Mouse (Mus musculus) lung, embryonic 15.5 days (tissue): ENCODE results near the gene Il20. TPM values are rescaled to one million over a fixed set of nuclear protein-coding genes. Genes with fewer than 3 reads are reported as not detected.

ENCODE experiments used
- ATAC-seq: fragments of 200-750 bp; cut with Nextera tagmentation; 2 replicates; pipeline ENCODE4 v1.8.0; 2017; ENCODE audit warnings: moderate number of reproducible peaks, borderline replicate concordance; ENCODE audit not compliant: low FRiP score, low TSS enrichment; ENCODE audit errors: extremely low read depth
- H3K27ac ChIP-seq: fragments of 300-500 bp; sonication (generic); 2 replicates; pipeline ENCODE4 v1.5.1; 2015; ENCODE audit warnings: moderate library complexity, mild to moderate bottlenecking, inconsistent platforms
- H3K27me3 ChIP-seq: fragments of 300-500 bp; sonication (generic); 2 replicates; pipeline ENCODE4 v1.6.1; 2015; ENCODE audit warnings: inconsistent platforms
- H3K36me3 ChIP-seq: fragments of 300-500 bp; sonication (generic); 2 replicates; pipeline ENCODE4 v1.6.1; 2015; ENCODE audit warnings: inconsistent platforms
- H3K4me1 ChIP-seq: fragments of 300-500 bp; sonication (generic); 2 replicates; pipeline ENCODE4 v1.6.1; 2015; ENCODE audit warnings: inconsistent platforms
- H3K4me2 ChIP-seq: fragments of 300-500 bp; sonication (generic); 2 replicates; pipeline ENCODE4 v1.6.1; 2015; ENCODE audit warnings: inconsistent platforms, mild to moderate bottlenecking, moderate library complexity
- H3K4me3 ChIP-seq: fragments of 300-500 bp; sonication (generic); 2 replicates; pipeline ENCODE4 v1.5.1; 2015; ENCODE audit warnings: mild to moderate bottlenecking, inconsistent platforms
- H3K9ac ChIP-seq: fragments of 300-500 bp; sonication (generic); 2 replicates; pipeline ENCODE4 v1.6.1; 2015; ENCODE audit warnings: inconsistent platforms
- H3K9me3 ChIP-seq: fragments of 300-500 bp; sonication (generic); 2 replicates; pipeline ENCODE4 v1.6.1; 2016; ENCODE audit warnings: inconsistent platforms
- WGBS: fragments of 180-500 bp; shearing (Covaris S2); methylation state at CpG from one replicate; pipeline ENCODE4 v1.1.7; 2015; 5-methylcytosine and 5-hydroxymethylcytosine counted together
- polyA plus RNA-seq: library from polyadenylated mRNA; unstranded; fragments of >200 nt; fragmentation: Nextera tagmentation; extraction: Ambion mirVana; gene quantifications from 2 replicates; pipeline ENCODE4 v1.2.1, GENCODE M21; 2015

Il20 gene
- polyA plus RNA-seq, 1 experiment from 2014 or later = not detected

- no peaks in the 10 kb centered on the region for H3K36me3 ChIP-seq
- no peak overlapping the region for H3K4me2 ChIP-seq
- no peaks in the 10 kb centered on the region for H3K27me3 ChIP-seq
- no peak overlapping the region for H3K4me3 ChIP-seq
- no peak overlapping the region for H3K27ac ChIP-seq
- WGBS = 84% methylated on average over 4 of the region's 4 CpGs
- ATAC-seq = no peak
- H3K9ac ChIP-seq = no peak overlapping the region
- H3K4me1 ChIP-seq = no peaks in the 10 kb centered on the region
- no peaks in the 10 kb centered on the region for H3K9me3 ChIP-seq
Measured at GRCm38 (mm10) chr1:130857456-130857855, 53.8 kb downstream of the Il20 start.

Other genes with a start within 250 kb of the Il20 start
- not detected in 2 replicates for gene C4bp, start 249.8 kb downstream of the Il20 start, polyA plus RNA-seq
- not detected in 2 replicates for gene Gm29427, start 195.7 kb downstream of the Il20 start, polyA plus RNA-seq
- gene Yod1, start 194.1 kb downstream of the Il20 start, polyA plus RNA-seq = 13.4 and 16.5 TPM in 2 replicates
- 7.9 and 9.5 TPM in 2 replicates for gene Pfkfb2, start 182.2 kb downstream of the Il20 start, polyA plus RNA-seq
- 10.9 and 13.0 TPM in 2 replicates for gene AA986860, start 179.5 kb downstream of the Il20 start, polyA plus RNA-seq
- gene Fcamr, start 110.5 kb downstream of the Il20 start, polyA plus RNA-seq = not detected in 2 replicates
- gene Pigr, start 84.8 kb downstream of the Il20 start, polyA plus RNA-seq = not detected in 2 replicates
- gene Fcmr, start 45.8 kb downstream of the Il20 start, polyA plus RNA-seq = 0.58 TPM in 1 of 2 replicates, not detected in the other
- not detected in 2 replicates for gene Il24, start 24.0 kb downstream of the Il20 start, polyA plus RNA-seq
- not detected in 2 replicates for gene Il19, start 28.7 kb upstream of the Il20 start, polyA plus RNA-seq
- gene Il10, start 108.4 kb upstream of the Il20 start, polyA plus RNA-seq = 0.11 and 0.13 TPM in 2 replicates
- gene Mapkapk2, start 186.4 kb upstream of the Il20 start, polyA plus RNA-seq = 57.9 and 61.0 TPM in 2 replicates
- gene Dyrk3, start 226.9 kb upstream of the Il20 start, polyA plus RNA-seq = 3.3 and 3.7 TPM in 2 replicates
- 60.3 and 63.0 TPM in 2 replicates for gene Eif2d, start 241.7 kb upstream of the Il20 start, polyA plus RNA-seq